Mouse (Mus musculus) forebrain, embryonic 14.5 days (tissue): ENCODE data around the gene Ccdc148. TPM values are rescaled to one million over a fixed set of nuclear protein-coding genes. Genes with fewer than 3 reads are reported as not detected.
A peak's percentile ranks its signal among the peaks of the same experiment; 100 is the strongest.

Experiments
- ATAC-seq: fragments of 200-750 bp; cut with Nextera tagmentation; 2 replicates; pipeline ENCODE4 v1.8.0; 2017; ENCODE audit warnings: mild to moderate bottlenecking, moderate library complexity
- DNase-seq: peaks from one replicate; pipeline ENCODE4 v3.0.0-alpha.2; 2015; ENCODE audit warnings: low spot score
- H3K27ac ChIP-seq: fragments of 300-500 bp; sonication (generic); 2 replicates; pipeline ENCODE4 v1.5.1; 2014; ENCODE audit warnings: low read depth, mild to moderate bottlenecking, control low read depth, low read length, moderate library complexity
- H3K27me3 ChIP-seq: fragments of 300-500 bp; sonication (generic); replicated peaks from 2 replicates; pipeline ENCODE4 v1.6.1; 2014; ENCODE audit warnings: low read length, control low read depth, mixed read lengths; ENCODE audit not compliant: control insufficient read depth, insufficient read depth
- H3K36me3 ChIP-seq: fragments of 300-500 bp; sonication (generic); 2 replicates; pipeline ENCODE4 v1.6.1; 2014; ENCODE audit warnings: low read length, control low read depth; ENCODE audit not compliant: control insufficient read depth, insufficient read depth
- H3K4me1 ChIP-seq: fragments of 300-500 bp; sonication (generic); 2 replicates; pipeline ENCODE4 v1.6.1; 2014; ENCODE audit warnings: antibody characterized with exemption, low read length, control low read depth; ENCODE audit not compliant: control insufficient read depth, insufficient read depth
- H3K4me2 ChIP-seq: fragments of 300-500 bp; sonication (generic); 2 replicates; pipeline ENCODE4 v1.6.1; 2014; ENCODE audit warnings: mild to moderate bottlenecking, control low read depth, low read length
- H3K4me3 ChIP-seq: fragments of 300-500 bp; sonication (generic); 2 replicates; pipeline ENCODE4 v1.5.1; 2014; ENCODE audit warnings: low read depth, low read length, control low read depth
- H3K9ac ChIP-seq: fragments of 300-500 bp; sonication (generic); 2 replicates; pipeline ENCODE4 v1.6.1; 2014; ENCODE audit warnings: mild to moderate bottlenecking, low read length, control low read depth, moderate library complexity
- H3K9me3 ChIP-seq: fragments of 300-500 bp; sonication (generic); replicated peaks from 2 replicates; pipeline ENCODE4 v1.6.1; 2016; ENCODE audit warnings: low read length, control low read depth, mixed read lengths; ENCODE audit not compliant: control insufficient read depth
- WGBS: fragments of 180-500 bp; shearing (Covaris S2); extraction: QIAGEN DNeasy Blood & Tissue Kit; methylation state at CpG from one replicate; pipeline ENCODE4 v1.1.7; 2014; 5-methylcytosine and 5-hydroxymethylcytosine counted together
- polyA plus RNA-seq: library from polyadenylated mRNA; unstranded; fragments of >200 nt; fragmentation: Nextera tagmentation; extraction: Ambion mirVana; gene quantifications from 2 replicates; pipeline ENCODE4 v1.2.1, GENCODE M21; 2014

Gene Ccdc148
- polyA plus RNA-seq, 1 experiment from 2014 or later: 1.8 TPM

GRCm38 (mm10) chr2:59199476-59199976, 39.0 kb upstream of the Ccdc148 start:
- no peak for ATAC-seq

GRCm38 (mm10) chr2:59197156-59197555, 36.7 kb upstream of the Ccdc148 start:
- ATAC-seq (no peak), DNase-seq (no peak)
- no peaks in the 10 kb centered on the region for H3K4me1 ChIP-seq
- H3K36me3 ChIP-seq: no peaks in the 10 kb centered on the region
- no peak overlapping the region for H3K9ac ChIP-seq
- 87% methylated on average over 4 of the region's 4 CpGs for WGBS
- H3K27ac ChIP-seq: no peak overlapping the region
- H3K27me3 ChIP-seq: no peaks in the 10 kb centered on the region
- H3K4me2 ChIP-seq: no peak overlapping the region
- H3K9me3 ChIP-seq: no peaks in the 10 kb centered on the region
- no peak overlapping the region for H3K4me3 ChIP-seq

More at GRCm38 (mm10) chr2:59199476-59199976, 39.0 kb upstream of the Ccdc148 start:
- WGBS: 95% methylated on average over 5 of the region's 5 CpGs
- DNase-seq: no peak
- H3K4me2 ChIP-seq: no peak overlapping the region
- no peak overlapping the region for H3K9ac ChIP-seq
- no peaks in the 10 kb centered on the region for H3K4me1 ChIP-seq
- no peaks in the 10 kb centered on the region for H3K36me3 ChIP-seq
- H3K27ac ChIP-seq: no peak overlapping the region
- no peaks in the 10 kb centered on the region for H3K27me3 ChIP-seq
- H3K4me3 ChIP-seq: no peak overlapping the region
- H3K9me3 ChIP-seq: no peaks in the 10 kb centered on the region

DNA sequence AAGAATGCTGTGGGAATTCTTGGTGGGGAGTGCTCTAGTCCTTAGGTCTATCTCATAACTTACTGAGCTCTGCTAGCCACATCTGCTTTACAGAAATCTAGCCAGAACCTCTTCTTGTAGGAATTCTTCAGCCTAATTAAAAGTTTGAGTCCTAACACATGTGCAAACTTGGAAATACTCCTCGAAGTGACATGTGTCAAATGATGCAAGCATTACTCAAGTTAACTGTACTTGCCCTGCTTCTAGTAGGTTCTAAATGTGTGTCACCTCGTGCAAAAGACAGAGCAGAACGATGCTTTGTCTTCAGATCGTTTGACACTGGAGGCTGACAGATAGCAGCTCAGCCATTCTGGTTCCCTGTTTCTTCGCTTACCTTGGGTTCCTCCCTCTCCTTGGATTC, 32.6 kb upstream of the Ccdc148 start:
- H3K4me3 ChIP-seq: no peak overlapping the region
- WGBS: 82% methylated on average over 5 of the region's 5 CpGs
- DNase-seq: no peak
- H3K27me3 ChIP-seq: no peaks in the 10 kb centered on the region
- 0 out of 2 replicates have a peak, but pooled peaks cover 4% of the 10 kb centered on the region for H3K4me1 ChIP-seq
- H3K9me3 ChIP-seq: no peaks in the 10 kb centered on the region
- H3K9ac ChIP-seq: no peak overlapping the region
- H3K36me3 ChIP-seq: no peaks in the 10 kb centered on the region
- H3K27ac ChIP-seq: no peak overlapping the region
- ATAC-seq: no peak
- H3K4me2 ChIP-seq: no peak overlapping the region

DNA sequence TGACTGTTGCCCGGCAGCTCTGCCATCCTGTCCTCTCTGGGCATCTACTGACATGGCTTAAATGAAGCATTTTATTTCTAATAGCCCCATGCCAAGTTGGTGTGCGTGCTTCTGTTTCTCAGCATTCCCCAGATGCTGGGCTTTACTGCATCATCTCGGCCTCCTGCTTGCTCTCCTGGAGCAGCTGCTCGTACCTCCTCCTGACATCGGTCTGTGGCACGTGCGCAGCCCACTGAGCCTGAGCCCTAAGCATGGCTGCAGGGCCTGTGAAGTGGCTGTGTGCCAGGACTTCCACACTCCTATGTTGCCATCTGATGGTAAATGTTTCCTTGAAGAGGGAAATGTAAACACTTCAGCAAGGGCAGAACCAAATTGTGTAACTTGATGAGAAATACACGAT, 31.0 kb upstream of the Ccdc148 start:
- Histone ChIP-seq H3K4me2 (no peak overlapping the region), H3K9ac (no peak overlapping the region), H3K9me3 (no peaks in the 10 kb centered on the region), H3K27ac (no peak overlapping the region), H3K4me3 (no peak overlapping the region), H3K4me1 (0 out of 2 replicates have a peak, but pooled peaks cover 4% of the 10 kb centered on the region), H3K27me3 (no peaks in the 10 kb centered on the region), H3K36me3 (0 out of 2 replicates have a peak, but pooled peaks cover 3% of the 10 kb centered on the region)
- WGBS: 68% methylated on average over 8 of the region's 8 CpGs
- ATAC-seq: no peak
- peak; percentile 34 for DNase-seq

DNA sequence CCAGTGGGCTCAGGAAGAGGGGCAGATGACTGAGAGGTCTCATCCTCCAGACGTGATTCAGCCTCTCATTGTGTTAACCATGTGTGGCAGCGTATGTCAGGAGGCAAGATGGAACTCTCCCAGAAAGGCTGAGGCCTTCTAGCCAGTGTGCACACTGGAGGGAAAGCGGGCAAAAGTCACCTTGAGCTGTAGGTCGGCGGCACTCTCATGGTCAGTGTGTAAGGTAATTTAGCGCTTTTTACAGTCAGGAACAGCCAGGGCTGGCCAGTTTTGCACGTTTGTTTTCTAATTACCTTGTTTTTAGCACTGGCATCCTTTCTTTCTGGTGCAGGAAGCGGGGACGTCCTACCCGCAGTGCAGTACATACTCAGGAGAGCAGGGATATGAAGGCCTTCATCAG, 29.7 kb upstream of the Ccdc148 start:
- no peak overlapping the region for H3K4me2 ChIP-seq
- WGBS: 87% methylated on average over 10 of the region's 10 CpGs

DNA sequence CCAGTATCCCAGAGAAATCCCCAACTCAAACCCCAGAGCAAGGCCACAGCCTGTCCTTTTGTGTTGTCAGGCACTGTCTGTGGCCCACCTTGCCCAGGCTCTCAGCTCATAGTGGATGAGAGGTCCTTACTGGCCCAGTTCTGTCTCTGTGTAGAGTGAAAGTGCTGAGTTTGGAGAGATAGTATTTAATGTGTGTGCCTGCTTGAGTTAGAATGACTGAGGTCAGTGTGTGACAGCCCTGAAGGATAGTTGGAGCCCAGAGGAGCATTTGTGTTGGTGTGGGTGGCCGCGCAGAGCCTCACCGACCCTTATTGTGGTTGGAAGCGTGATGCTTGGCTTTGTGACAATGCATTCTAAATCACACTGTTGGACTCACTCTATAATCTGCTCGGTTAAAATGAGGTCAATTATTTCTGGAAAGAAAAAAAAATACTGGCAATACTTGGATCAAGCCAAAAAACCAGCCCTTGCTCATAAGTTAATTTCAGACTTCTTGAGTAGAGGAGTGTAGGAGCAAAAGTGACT, 29.2 kb upstream of the Ccdc148 start:
- Histone ChIP-seq H3K27ac (no peak overlapping the region), H3K4me2 (no peak overlapping the region), H3K4me1 (0 out of 2 replicates have a peak, but pooled peaks cover 4% of the 10 kb centered on the region), H3K36me3 (0 out of 2 replicates have a peak, but pooled peaks cover 3% of the 10 kb centered on the region), H3K4me3 (no peak overlapping the region), H3K9ac (no peak overlapping the region), H3K27me3 (no peaks in the 10 kb centered on the region), H3K9me3 (no peaks in the 10 kb centered on the region)
- no peak for ATAC-seq
- no peak for DNase-seq
- WGBS: 84% methylated on average over 5 of the region's 5 CpGs

More for the DNA sequence above, 29.7 kb upstream of the Ccdc148 start:
- no peak for ATAC-seq
- no peaks in the 10 kb centered on the region for H3K27me3 ChIP-seq
- H3K4me3 ChIP-seq: no peak overlapping the region
- DNase-seq: no peak
- H3K9me3 ChIP-seq: no peaks in the 10 kb centered on the region
- 0 out of 2 replicates have a peak, but pooled peaks cover 4% of the 10 kb centered on the region for H3K4me1 ChIP-seq
- H3K36me3 ChIP-seq: 0 out of 2 replicates have a peak, but pooled peaks cover 3% of the 10 kb centered on the region
- H3K27ac ChIP-seq: no peak overlapping the region
- no peak overlapping the region for H3K9ac ChIP-seq

DNA sequence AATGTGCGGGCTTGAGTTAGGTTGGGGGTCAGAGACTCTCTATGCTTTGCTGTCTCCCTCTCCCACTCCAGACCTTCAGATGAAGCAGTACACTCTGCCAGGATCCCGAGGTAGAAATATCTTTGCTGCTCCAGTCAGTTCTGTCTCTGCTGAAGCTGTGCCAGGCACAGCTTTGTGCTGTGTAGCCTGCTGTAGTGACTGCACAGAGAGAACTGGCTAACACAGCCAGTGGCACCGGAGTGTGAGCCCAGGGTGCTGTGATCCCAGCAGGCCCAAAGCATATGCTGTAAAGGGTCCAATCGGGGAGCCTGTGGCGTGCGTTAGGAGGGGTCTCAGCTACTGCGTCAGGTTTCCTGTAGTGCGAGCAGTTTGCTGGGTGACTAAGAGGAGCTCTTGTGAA, 27.8 kb upstream of the Ccdc148 start:
- Histone ChIP-seq H3K4me3 (no peak overlapping the region), H3K27me3 (no peaks in the 10 kb centered on the region), H3K9ac (no peak overlapping the region), H3K4me1 (0 out of 2 replicates have a peak, but pooled peaks cover 4% of the 10 kb centered on the region), H3K36me3 (0 out of 2 replicates have a peak, but pooled peaks cover 3% of the 10 kb centered on the region), H3K27ac (no peak overlapping the region), H3K9me3 (no peaks in the 10 kb centered on the region), H3K4me2 (no peak overlapping the region)
- ATAC-seq: no peak
- 92% methylated on average over 8 of the region's 8 CpGs for WGBS
- DNase-seq: no peak

GRCm38 (mm10) chr2:59186966-59187365, 26.5 kb upstream of the Ccdc148 start:
- H3K9ac ChIP-seq: no peak overlapping the region
- ATAC-seq (no peak), DNase-seq (no peak)
- no peaks in the 10 kb centered on the region for H3K27me3 ChIP-seq
- H3K4me3 ChIP-seq: no peak overlapping the region
- H3K4me2 ChIP-seq: no peak overlapping the region
- H3K9me3 ChIP-seq: no peaks in the 10 kb centered on the region
- 0 out of 2 replicates have a peak, but pooled peaks cover 4% of the 10 kb centered on the region for H3K4me1 ChIP-seq
- 95% methylated on average over 6 of the region's 6 CpGs for WGBS
- H3K27ac ChIP-seq: no peak overlapping the region
- 0 out of 2 replicates have a peak, but pooled peaks cover 3% of the 10 kb centered on the region for H3K36me3 ChIP-seq

DNA sequence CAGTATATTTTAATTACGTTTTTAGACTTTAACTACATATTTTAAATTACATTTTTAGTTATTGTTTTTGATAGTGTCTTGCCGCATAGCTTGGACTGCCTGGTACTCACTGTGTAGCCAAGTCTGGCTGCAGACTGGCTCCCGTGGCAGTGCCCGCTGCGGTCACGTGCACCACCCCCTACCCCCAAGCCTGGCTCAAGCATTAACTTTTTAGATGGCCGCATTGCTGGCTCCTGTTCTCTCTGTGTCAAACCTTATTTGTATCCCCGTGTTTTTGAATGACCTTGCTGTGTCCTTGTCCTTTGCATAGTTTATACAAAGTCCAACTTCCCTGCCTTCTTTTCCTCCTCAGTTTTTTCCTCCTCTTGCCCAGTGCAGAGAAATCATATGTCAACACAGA, 25.6 kb upstream of the Ccdc148 start:
- DNase-seq (no peak), ATAC-seq (no peak)
- H3K36me3 ChIP-seq: 0 out of 2 replicates have a peak, but pooled peaks cover 3% of the 10 kb centered on the region
- 93% methylated on average over 8 of the region's 8 CpGs for WGBS
- H3K9ac ChIP-seq: no peak overlapping the region
- H3K4me2 ChIP-seq: no peak overlapping the region
- no peaks in the 10 kb centered on the region for H3K9me3 ChIP-seq
- no peaks in the 10 kb centered on the region for H3K4me1 ChIP-seq
- H3K27ac ChIP-seq: no peak overlapping the region
- H3K4me3 ChIP-seq: no peak overlapping the region
- H3K27me3 ChIP-seq: no peaks in the 10 kb centered on the region
